Mouse (Mus musculus): Measurements from ENCODE around the gene C1qtnf4.

- no peak for TF ChIP-seq CTCF (IDR thresholded peaks at IDR 0.05; ENCODE audit: extremely low read depth, insufficient read depth, insufficient read length, insufficient replicate concordance)
- no peak for TF ChIP-seq POLR2A (IDR thresholded peaks at IDR 0.05; ENCODE audit: low read depth, low read length)
Measured at GRCm38 (mm10) chr2:90886436-90886835, 776 bp downstream of the C1qtnf4 start.
